Mouse (Mus musculus) liver, adult 2 months (tissue): ENCODE measurements around the gene Kcp.

Experiments used
- CTCF ChIP-seq: fragments of 200-500 bp; IDR thresholded peaks from 2 replicates; pipeline ENCODE4 v1.5.1; 2011; ENCODE audit warnings: low read depth, low read length, control low read depth
- POLR2A ChIP-seq: fragments of 200-500 bp; IDR thresholded peaks from 2 replicates; pipeline ENCODE4 v1.6.1; 2011; ENCODE audit warnings: low read length, control low read depth; ENCODE audit not compliant: insufficient read depth; ENCODE audit errors: extremely low read depth

DNA sequence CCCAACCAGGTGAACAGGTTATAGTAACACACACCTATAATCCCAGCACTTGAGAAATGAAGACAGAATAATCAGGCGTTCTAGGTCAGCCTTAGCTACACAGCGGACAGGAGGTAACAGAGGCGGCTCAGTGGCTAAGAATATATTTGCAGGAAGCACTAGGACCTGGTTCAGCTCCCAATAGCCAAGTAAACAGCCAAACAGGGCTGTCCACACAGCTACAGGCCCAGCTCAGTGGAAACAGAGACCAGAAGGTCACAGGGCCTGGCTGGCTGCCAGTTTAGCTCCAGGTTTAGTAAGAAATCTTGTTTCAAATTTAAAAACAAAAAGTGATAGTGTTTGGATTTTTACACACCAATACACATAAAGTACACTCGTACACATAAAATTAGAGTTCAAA is 13.7 kb downstream of the Kcp start:
- TF ChIP-seq POLR2A (no peak), CTCF (no peak)
